Mouse (Mus musculus): ENCODE results near the gene Zdhhc6.

DNA sequence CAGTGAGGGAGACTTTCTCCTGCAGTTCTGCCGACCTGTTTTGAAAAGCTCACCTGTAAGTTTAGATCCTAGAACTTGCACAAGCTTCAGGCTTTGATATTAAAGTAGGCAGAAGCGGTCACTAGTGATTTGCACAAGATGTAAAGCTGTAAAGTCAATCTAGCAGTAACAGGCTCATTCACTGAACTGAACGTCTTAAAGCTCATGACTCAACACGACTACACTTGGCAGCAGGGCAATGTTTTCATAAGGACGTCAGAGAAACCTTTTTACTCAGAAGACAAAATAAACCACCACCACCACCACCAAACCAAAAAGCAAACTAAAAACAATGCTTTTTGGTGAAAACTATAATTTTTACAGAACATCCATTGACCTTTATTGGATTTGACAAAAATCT, 17.9 kb downstream of the Zdhhc6 start:
- TF ChIP-seq POLR2A (IDR thresholded peaks at IDR 0.05; ENCODE audit: borderline replicate concordance, extremely low read depth, low read depth, low read length) (no peak), CTCF (IDR thresholded peaks at IDR 0.05; ENCODE audit: insufficient read depth, low read length) (no peak)

Data from lung, adult 2 months (tissue).